Mouse (Mus musculus): ENCODE results near the gene Bmf.

- TF ChIP-seq CTCF (IDR thresholded peaks at IDR 0.05; ENCODE audit: low read depth) (no peak), EP300 (optimal IDR thresholded peaks at IDR 0.05) (no peak)
Observed at GRCm38 (mm10) chr2:118523163-118523730, 26.2 kb downstream of the Bmf start.

All from stomach, postnatal 0 days (tissue).